Mouse (Mus musculus) heart, embryonic 16.5 days (tissue): Measurements from ENCODE around the gene Wdr45b. TPM values are rescaled to one million over a fixed set of nuclear protein-coding genes. Genes with fewer than 3 reads are reported as not detected.
"Not testable (repeated sequence)": the region's sequence is repeated elsewhere in the genome, so short reads cannot be mapped to it uniquely, and the experiment has no call there.

ENCODE experiments used
- ATAC-seq: fragments of 200-750 bp; cut with Nextera tagmentation; replicated peaks from 2 replicates; pipeline ENCODE4 v1.8.0; 2017; ENCODE audit warnings: moderate number of reproducible peaks; ENCODE audit not compliant: insufficient read depth, low FRiP score; ENCODE audit errors: extremely low read depth
- H3K27ac ChIP-seq: fragments of 300-500 bp; sonication (generic); 2 replicates; pipeline ENCODE4 v1.5.1; 2014; ENCODE audit warnings: mild to moderate bottlenecking, low read length, control low read depth, moderate library complexity
- H3K27me3 ChIP-seq: fragments of 300-500 bp; sonication (generic); 2 replicates; pipeline ENCODE4 v1.6.1; 2014; ENCODE audit warnings: low read length, mixed read lengths; ENCODE audit not compliant: control insufficient read depth, insufficient read depth
- H3K36me3 ChIP-seq: fragments of 300-500 bp; sonication (generic); 2 replicates; pipeline ENCODE4 v1.6.1; 2014; ENCODE audit not compliant: control insufficient read depth, insufficient read depth
- H3K4me1 ChIP-seq: fragments of 300-500 bp; sonication (generic); 2 replicates; pipeline ENCODE4 v1.6.1; 2014; ENCODE audit warnings: low read length, mixed read lengths; ENCODE audit not compliant: control insufficient read depth, insufficient read depth
- H3K4me2 ChIP-seq: fragments of 300-500 bp; sonication (generic); 2 replicates; pipeline ENCODE4 v1.6.1; 2014; ENCODE audit warnings: low read depth, mild to moderate bottlenecking, control low read depth, low read length
- H3K4me3 ChIP-seq: fragments of 300-500 bp; sonication (generic); 2 replicates; pipeline ENCODE4 v1.5.1; 2014; ENCODE audit warnings: mild to moderate bottlenecking, control low read depth, low read length
- H3K9ac ChIP-seq: fragments of 300-500 bp; sonication (generic); 2 replicates; pipeline ENCODE4 v1.6.1; 2014; ENCODE audit warnings: low read length, control low read depth
- H3K9me3 ChIP-seq: fragments of 300-500 bp; sonication (generic); replicated peaks from 2 replicates; pipeline ENCODE4 v1.6.1; 2016; ENCODE audit warnings: low read length; ENCODE audit not compliant: control insufficient read depth
- WGBS: fragments of 180-500 bp; shearing (Covaris S2); extraction: QIAGEN DNeasy Blood & Tissue Kit; methylation state at CpG from one replicate; pipeline ENCODE4 v1.1.7; 2014; 5-methylcytosine and 5-hydroxymethylcytosine counted together
- polyA plus RNA-seq: library from polyadenylated mRNA; unstranded; fragments of >200 nt; fragmentation: Nextera tagmentation; extraction: Ambion mirVana; gene quantifications from 2 replicates; pipeline ENCODE4 v1.2.1, GENCODE M21; 2015

Wdr45b gene
- polyA plus RNA-seq, 1 experiment from 2014 or later, result 81.1 TPM

DNA sequence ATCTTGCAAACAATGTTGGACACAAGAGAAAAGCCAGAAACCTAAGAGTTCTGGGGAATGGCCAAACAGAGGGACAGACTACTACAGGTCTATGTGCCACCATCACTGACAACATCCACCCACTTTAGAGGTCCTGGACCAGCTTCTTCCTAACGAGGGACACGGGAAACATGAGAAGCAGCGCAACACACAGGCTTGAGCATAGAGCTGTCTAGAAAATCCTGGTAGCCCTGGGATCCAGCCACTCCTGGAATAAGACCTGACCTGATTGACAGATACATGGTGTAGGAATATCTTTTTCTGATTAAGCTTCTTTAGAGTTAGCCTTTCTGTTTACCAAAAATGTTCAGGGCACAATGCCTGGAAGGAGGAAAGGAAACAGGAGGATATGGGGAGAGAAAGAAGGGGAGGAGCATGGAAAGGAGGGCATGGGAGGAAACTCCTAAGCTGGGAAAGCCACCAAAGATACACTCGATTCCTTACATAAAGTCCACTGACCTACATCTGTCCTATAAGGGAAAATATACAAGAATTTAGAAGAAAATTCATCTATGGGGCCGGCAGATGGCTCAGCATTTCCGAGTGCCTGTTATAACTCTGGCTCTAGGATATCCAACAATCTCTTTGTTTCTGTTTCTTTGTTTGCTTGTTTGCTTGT is 16.2 kb upstream of the Wdr45b start:
- no peak overlapping the region for H3K4me2 ChIP-seq
- H3K4me3 ChIP-seq, result no peak overlapping the region
- no peak for ATAC-seq
- H3K27ac ChIP-seq, result no peak overlapping the region
- H3K36me3 ChIP-seq, result no peaks in the 10 kb centered on the region
- H3K9ac ChIP-seq, result no peak overlapping the region
- H3K27me3 ChIP-seq, result no peaks in the 10 kb centered on the region
- no peaks in the 10 kb centered on the region for H3K9me3 ChIP-seq
- WGBS, result 77% methylated on average over 6 of the region's 6 CpGs
- H3K4me1 ChIP-seq, result no peaks in the 10 kb centered on the region

DNA sequence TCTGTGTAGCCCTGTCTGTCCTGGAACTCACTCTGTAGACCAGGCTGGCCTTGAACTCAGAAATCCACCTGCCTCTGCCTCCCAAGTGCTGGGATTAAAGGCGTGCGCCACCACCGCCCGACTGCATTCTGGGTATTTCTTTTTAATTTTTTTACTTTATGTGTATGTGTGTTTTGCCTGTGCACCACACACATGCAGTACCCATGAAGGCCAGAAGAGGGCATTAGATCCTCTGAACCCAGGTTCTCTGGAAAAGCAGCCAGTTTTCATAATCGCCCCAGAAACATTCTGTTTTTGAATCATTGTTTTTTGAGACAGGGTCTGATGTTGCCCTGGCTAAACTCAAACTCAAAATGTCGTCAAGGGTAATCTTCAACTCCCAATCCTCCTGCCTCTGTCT is 15.4 kb upstream of the Wdr45b start:
- Histone ChIP-seq H3K36me3 (no peaks in the 10 kb centered on the region), H3K4me1 (no peaks in the 10 kb centered on the region), H3K27ac (no peak overlapping the region), H3K27me3 (no peaks in the 10 kb centered on the region), H3K9ac (no peak overlapping the region), H3K4me2 (no peak overlapping the region), H3K9me3 (no peaks in the 10 kb centered on the region), H3K4me3 (no peak overlapping the region)
- ATAC-seq, result no peak
- 48% methylated on average over 6 of the region's 6 CpGs for WGBS

DNA sequence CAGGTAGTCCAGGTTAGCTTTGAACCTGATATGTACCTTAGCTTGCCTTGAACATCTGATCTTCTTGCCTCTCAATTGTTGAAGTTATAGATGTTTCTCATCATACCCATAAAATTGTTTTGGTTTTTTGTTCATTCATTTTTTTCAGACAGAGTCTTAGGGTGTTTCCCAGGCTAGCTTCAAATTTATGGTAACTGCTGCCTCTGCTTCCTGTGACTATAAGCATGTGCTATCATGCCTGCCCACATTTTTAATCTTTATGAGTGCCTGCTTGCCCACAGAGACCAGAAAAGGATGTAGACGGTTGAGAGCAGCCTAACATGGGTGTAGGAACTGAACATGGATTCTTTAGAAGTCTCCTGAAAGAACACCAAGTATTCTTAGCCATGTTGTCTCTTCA is 14.5 kb upstream of the Wdr45b start:
- Histone ChIP-seq H3K27me3 (no peaks in the 10 kb centered on the region), H3K4me1 (no peaks in the 10 kb centered on the region), H3K4me2 (no peak overlapping the region), H3K4me3 (no peak overlapping the region), H3K9me3 (no peaks in the 10 kb centered on the region), H3K36me3 (no peaks in the 10 kb centered on the region), H3K27ac (no peak overlapping the region), H3K9ac (no peak overlapping the region)
- ATAC-seq, result no peak
- 73% methylated on average over 1 of the region's 1 CpGs for WGBS

DNA sequence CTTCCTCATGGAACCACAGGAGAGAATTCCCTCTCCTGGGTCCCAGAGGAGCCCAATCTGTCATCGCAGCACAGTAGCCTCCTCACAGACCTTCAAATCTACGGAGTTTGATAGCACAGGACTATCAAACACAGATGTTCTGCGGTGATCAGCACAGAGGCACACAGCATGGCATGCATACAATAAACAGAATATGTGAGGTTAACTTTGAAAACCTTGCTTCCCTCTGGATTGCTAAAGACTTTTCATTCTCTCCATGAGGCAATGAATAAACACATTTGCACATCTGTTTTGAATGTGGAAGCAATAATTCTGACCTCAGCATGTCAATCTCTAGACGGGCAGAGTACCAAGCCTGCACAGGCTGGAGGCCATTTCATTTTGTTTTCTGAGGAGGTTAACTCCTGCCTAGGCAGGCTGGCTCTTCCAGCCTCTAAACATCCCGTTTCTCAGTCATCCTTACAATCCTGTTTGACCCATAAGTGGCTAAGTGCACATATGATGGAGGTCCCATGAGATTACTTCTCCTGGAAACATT is 13.0 kb upstream of the Wdr45b start:
- no peak for ATAC-seq
- WGBS, result 46% methylated on average over 5 of the region's 5 CpGs

GRCm38 (mm10) chr11:121362212-121362611 is 8.0 kb upstream of the Wdr45b start:
- no peak for ATAC-seq
- H3K9me3 ChIP-seq, result no peaks in the 10 kb centered on the region
- H3K4me1 ChIP-seq, result no peaks in the 10 kb centered on the region
- H3K27me3 ChIP-seq, result no peaks in the 10 kb centered on the region
- no peak overlapping the region for H3K4me2 ChIP-seq
- H3K4me3 ChIP-seq, result no peak overlapping the region
- 39% methylated on average over 5 of the region's 5 CpGs for WGBS
- no peak overlapping the region for H3K27ac ChIP-seq
- no peak overlapping the region for H3K9ac ChIP-seq
- no peaks in the 10 kb centered on the region for H3K36me3 ChIP-seq

More for the DNA sequence above, 13.0 kb upstream of the Wdr45b start:
- H3K4me2 ChIP-seq, result no peak overlapping the region
- no peaks in the 10 kb centered on the region for H3K4me1 ChIP-seq
- H3K9me3 ChIP-seq, result no peaks in the 10 kb centered on the region
- no peaks in the 10 kb centered on the region for H3K27me3 ChIP-seq
- no peak overlapping the region for H3K4me3 ChIP-seq
- no peaks in the 10 kb centered on the region for H3K36me3 ChIP-seq
- H3K27ac ChIP-seq, result no peak overlapping the region
- H3K9ac ChIP-seq, result no peak overlapping the region

DNA sequence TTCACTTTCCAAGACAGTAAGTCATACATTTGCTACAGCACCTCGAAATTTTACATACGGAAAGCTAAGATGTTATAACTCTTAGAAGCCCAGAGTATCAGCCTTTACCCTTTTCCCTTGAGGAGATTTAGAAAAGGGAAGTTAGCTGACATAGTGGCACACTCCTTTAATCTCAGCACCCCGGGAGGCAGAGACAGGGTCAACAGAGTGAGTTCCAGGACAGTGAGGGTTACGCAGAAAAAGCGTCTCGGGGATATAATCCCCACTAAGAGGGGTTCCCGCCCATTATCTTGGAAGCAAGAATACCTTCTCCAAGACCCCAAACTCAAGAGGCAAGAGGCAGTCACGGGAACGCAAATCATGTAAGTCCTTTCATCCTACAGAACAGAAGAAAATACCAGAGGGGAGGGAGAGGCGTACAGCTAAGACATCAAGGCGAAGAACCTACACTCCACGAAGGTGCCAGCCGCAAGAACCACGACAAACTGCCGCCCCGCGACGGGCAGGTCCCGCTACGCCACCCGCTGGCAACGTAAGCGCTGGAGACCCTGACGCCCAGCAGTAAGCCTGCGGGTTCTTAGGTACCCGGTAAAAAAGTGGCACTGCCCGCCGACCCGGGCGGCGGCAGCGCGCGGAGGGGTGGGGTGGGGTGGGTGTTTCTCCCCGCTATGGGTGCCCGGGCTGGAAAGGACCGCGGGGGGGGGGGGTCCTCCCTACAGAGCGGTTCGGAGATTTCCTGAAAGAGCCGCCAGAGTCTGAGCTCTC is 737 bp downstream of the Wdr45b start:
- ATAC-seq, result no peak
- no peaks in the 10 kb centered on the region; the same call in 1 of the 2 replicates for H3K36me3 ChIP-seq
- peak overlapping the region; percentile 66 for H3K4me3 ChIP-seq
- 2% methylated on average over 41 of the region's 41 CpGs for WGBS
- H3K9ac ChIP-seq, result peak overlapping the region; percentile 90
- H3K27ac ChIP-seq, result peak overlapping the region; percentile 86
- H3K27me3 ChIP-seq, result no peaks in the 10 kb centered on the region
- H3K4me2 ChIP-seq, result peak overlapping the region; percentile 85
- H3K9me3 ChIP-seq, result no peaks in the 10 kb centered on the region
- peaks cover 15% of the 10 kb centered on the region for H3K4me1 ChIP-seq

- H3K4me3 ChIP-seq, H3K4me1 ChIP-seq, H3K9ac ChIP-seq, H3K36me3 ChIP-seq, H3K4me2 ChIP-seq, ATAC-seq, H3K9me3 ChIP-seq, H3K27ac ChIP-seq, H3K27me3 ChIP-seq: not testable (repeated sequence)
- 87% methylated on average over 3 of the region's 3 CpGs for WGBS
These were observed 5.5 kb downstream of the Wdr45b start for GRCm38 (mm10) chr11:121348727-121349126.

GRCm38 (mm10) chr11:121348166-121348565 is 6.1 kb downstream of the Wdr45b start:
- Histone ChIP-seq H3K27me3 (no peaks in the 10 kb centered on the region), H3K36me3 (peaks cover 6% of the 10 kb centered on the region; the same call in 1 of the 2 replicates), H3K27ac (no peak overlapping the region), H3K9me3 (no peaks in the 10 kb centered on the region), H3K4me1 (peaks cover 6% of the 10 kb centered on the region), H3K4me2 (no peak overlapping the region), H3K4me3 (no peak overlapping the region), H3K9ac (no peak overlapping the region)
- no peak for ATAC-seq
- 89% methylated on average over 2 of the region's 2 CpGs for WGBS

DNA sequence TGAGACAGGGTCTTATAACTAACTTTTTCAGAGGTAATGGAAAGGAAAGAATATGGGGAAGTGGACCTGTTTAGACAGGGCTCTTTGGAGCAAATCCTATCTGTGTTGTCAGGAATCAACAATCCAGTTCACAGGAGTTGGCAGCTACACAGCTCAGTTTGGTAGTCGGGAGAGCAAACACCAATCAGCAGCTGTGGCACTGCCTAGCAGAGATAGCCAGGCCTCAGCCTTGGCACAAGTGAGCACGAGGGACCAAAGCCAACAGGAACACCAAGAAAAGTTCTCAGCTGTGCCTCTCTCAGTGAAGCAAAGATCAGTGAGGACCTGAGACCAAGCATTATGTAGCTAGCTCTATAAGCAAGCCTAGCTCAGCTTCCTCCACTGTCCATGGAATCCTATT is 7.2 kb downstream of the Wdr45b start:
- WGBS, result 37% methylated on average over 2 of the region's 2 CpGs
- Histone ChIP-seq H3K4me2 (no peak overlapping the region), H3K4me3 (no peak overlapping the region), H3K4me1 (no peaks in the 10 kb centered on the region), H3K9ac (no peak overlapping the region), H3K27me3 (no peaks in the 10 kb centered on the region), H3K27ac (peak overlapping the region; percentile 52; the same call in 1 of the 2 replicates), H3K9me3 (no peaks in the 10 kb centered on the region), H3K36me3 (peaks cover 6% of the 10 kb centered on the region; the same call in 1 of the 2 replicates)
- peak; percentile 45; the same call in 1 of the 2 replicates for ATAC-seq
